Mouse (Mus musculus) neutrophil, adult 65 days (primary cell): Measurements from ENCODE around the gene Olfr593. TPM values are rescaled to one million over a fixed set of nuclear protein-coding genes. Genes with fewer than 3 reads are reported as not detected.

Experiments used
- total RNA-seq: library from RNA; stranded (reverse); gene quantifications from 2 replicates; pipeline ENCODE4 v1.2.4, GENCODE M21; 2023

Olfr593 gene
- total RNA-seq, result not detected in 2 replicates

GRCm38 (mm10) chr7:103211562-103211961, at the start of gene Olfr593:
Olfr593 (plus strand) TSS chr7:103211862.

GRCm38 (mm10) chr7:103178240-103178639, 33.4 kb upstream of the Olfr593 start, which contains the start of gene Olfr591:
Olfr591 (minus strand) TSS chr7:103178340.

GRCm38 (mm10) chr7:103184503-103184902, 27.2 kb upstream of the Olfr593 start, which contains the start of gene Olfr592:
Olfr592 (plus strand) TSS chr7:103184803.

GRCm38 (mm10) chr7:103216696-103217095, 5.0 kb downstream of the Olfr593 start, which contains the start of gene Olfr594:
Olfr594 (plus strand) TSS chr7:103216996.

GRCm38 (mm10) chr7:103252405-103252804, 40.7 kb downstream of the Olfr593 start, which contains the start of gene Usp17ld:
Usp17ld (minus strand) TSS chr7:103252505.

Other genes starting within 250 kb of the Olfr593 start
- not detected in 2 replicates for gene Olfr576, start 249.2 kb upstream of the Olfr593 start, total RNA-seq
- not detected in 2 replicates for gene Olfr577, start 235.9 kb upstream of the Olfr593 start, total RNA-seq
- gene Olfr578, start 222.5 kb upstream of the Olfr593 start, total RNA-seq, result not detected in 2 replicates
- not detected in 2 replicates for gene Olfr582, start 173.8 kb upstream of the Olfr593 start, total RNA-seq
- gene Olfr583, start 160.6 kb upstream of the Olfr593 start, total RNA-seq, result not detected in 2 replicates
- gene Olfr584, start 130.0 kb upstream of the Olfr593 start, total RNA-seq, result not detected in 2 replicates
- not detected in 2 replicates for gene Olfr585, start 114.1 kb upstream of the Olfr593 start, total RNA-seq
- gene Olfr586, start 86.2 kb upstream of the Olfr593 start, total RNA-seq, result not detected in 2 replicates
- not detected in 2 replicates for gene Olfr588-ps1, start 71.0 kb upstream of the Olfr593 start, total RNA-seq
- gene Olfr589, start 55.5 kb upstream of the Olfr593 start, total RNA-seq, result not detected in 2 replicates
- not detected in 2 replicates for gene Olfr591, start 33.5 kb upstream of the Olfr593 start, total RNA-seq
- gene Olfr592, start 27.1 kb upstream of the Olfr593 start, total RNA-seq, result not detected in 2 replicates
- not detected in 2 replicates for gene Olfr594, start 5.1 kb downstream of the Olfr593 start, total RNA-seq
- not detected in 2 replicates for gene Usp17ld, start 40.6 kb downstream of the Olfr593 start, total RNA-seq
- not detected in 2 replicates for gene Olfr596, start 93.8 kb downstream of the Olfr593 start, total RNA-seq
- gene Olfr597, start 104.5 kb downstream of the Olfr593 start, total RNA-seq, result not detected in 2 replicates
- not detected in 2 replicates for gene Olfr598, start 111.7 kb downstream of the Olfr593 start, total RNA-seq
- not detected in 2 replicates for gene Olfr599, start 124.1 kb downstream of the Olfr593 start, total RNA-seq
- not detected in 2 replicates for gene Olfr600, start 137.8 kb downstream of the Olfr593 start, total RNA-seq
- not detected in 2 replicates for gene Olfr601, start 150.8 kb downstream of the Olfr593 start, total RNA-seq
- gene Olfr603, start 174.3 kb downstream of the Olfr593 start, total RNA-seq, result not detected in 2 replicates
- not detected in 2 replicates for gene Usp17lc, start 203.2 kb downstream of the Olfr593 start, total RNA-seq
- gene Olfr605, start 233.6 kb downstream of the Olfr593 start, total RNA-seq, result not detected in 2 replicates
- not detected in 2 replicates for gene Olfr606, start 237.2 kb downstream of the Olfr593 start, total RNA-seq